Mouse (Mus musculus) heart, embryonic 13.5 days (tissue): ENCODE results near the gene Adamtsl1. TPM values are rescaled to one million over a fixed set of nuclear protein-coding genes. Genes with fewer than 3 reads are reported as not detected.
A peak's percentile ranks its signal among the peaks of the same experiment; 100 is the strongest.

ENCODE experiments used
- ATAC-seq: fragments of 200-750 bp; cut with Nextera tagmentation; 2 replicates; pipeline ENCODE4 v1.8.0; 2017; ENCODE audit warnings: moderate TSS enrichment; ENCODE audit not compliant: insufficient number of reproducible peaks, low FRiP score, low TSS enrichment; ENCODE audit errors: extremely low read depth
- H3K27ac ChIP-seq: fragments of 300-500 bp; sonication (generic); replicated peaks from 2 replicates; pipeline ENCODE4 v1.5.1; 2015; ENCODE audit warnings: moderate library complexity, mild to moderate bottlenecking, inconsistent platforms
- H3K27me3 ChIP-seq: fragments of 300-500 bp; sonication (generic); replicated peaks from 2 replicates; pipeline ENCODE4 v1.6.1; 2015; ENCODE audit warnings: mild to moderate bottlenecking, inconsistent platforms
- H3K36me3 ChIP-seq: fragments of 300-500 bp; sonication (generic); 2 replicates; pipeline ENCODE4 v1.6.1; 2015; ENCODE audit warnings: mild to moderate bottlenecking, inconsistent platforms
- H3K4me1 ChIP-seq: fragments of 300-500 bp; sonication (generic); 2 replicates; pipeline ENCODE4 v1.6.1; 2015; ENCODE audit warnings: inconsistent platforms
- H3K4me2 ChIP-seq: fragments of 300-500 bp; sonication (generic); 2 replicates; pipeline ENCODE4 v1.6.1; 2015; ENCODE audit warnings: inconsistent platforms, mild to moderate bottlenecking, moderate library complexity
- H3K4me3 ChIP-seq: fragments of 300-500 bp; sonication (generic); 2 replicates; pipeline ENCODE4 v1.5.1; 2015; ENCODE audit warnings: moderate library complexity, mild to moderate bottlenecking, inconsistent platforms
- H3K9ac ChIP-seq: fragments of 300-500 bp; sonication (generic); 2 replicates; pipeline ENCODE4 v1.6.1; 2015; ENCODE audit warnings: inconsistent platforms, mild to moderate bottlenecking, moderate library complexity
- H3K9me3 ChIP-seq: fragments of 300-500 bp; sonication (generic); 2 replicates; pipeline ENCODE4 v1.6.1; 2016; ENCODE audit warnings: inconsistent platforms
- whole genome bisulfite sequencing: fragments of 180-500 bp; shearing (Covaris S2); methylation state at CpG from one replicate; pipeline ENCODE4 v1.1.7; 2015; ENCODE audit warnings: mixed read lengths; 5-methylcytosine and 5-hydroxymethylcytosine counted together
- polyA plus RNA-seq: library from polyadenylated mRNA; unstranded; fragments of >200 nt; fragmentation: Nextera tagmentation; extraction: Ambion mirVana; gene quantifications from 2 replicates; pipeline ENCODE4 v1.2.1, GENCODE M21; 2015

Gene Adamtsl1
- polyA plus RNA-seq, 1 experiment from 2014 or later: 11.9 TPM

GRCm38 (mm10) chr4:85879376-85879775 lies 365.4 kb downstream of the Adamtsl1 start:
- Histone ChIP-seq H3K27me3 (no peaks in the 10 kb centered on the region), H3K9me3 (no peaks in the 10 kb centered on the region), H3K27ac (no peak overlapping the region), H3K4me2 (no peak overlapping the region), H3K9ac (no peak overlapping the region), H3K4me1 (no peaks in the 10 kb centered on the region), H3K36me3 (no peaks in the 10 kb centered on the region), H3K4me3 (no peak overlapping the region)
- ATAC-seq: no peak
- WGBS: 65% methylated on average over 6 of the region's 6 CpGs

GRCm38 (mm10) chr4:85881318-85881717 lies 367.3 kb downstream of the Adamtsl1 start:
- no peaks in the 10 kb centered on the region for H3K9me3 ChIP-seq
- no peaks in the 10 kb centered on the region for H3K4me1 ChIP-seq
- H3K27ac ChIP-seq: no peak overlapping the region
- no peak overlapping the region for H3K9ac ChIP-seq
- H3K4me3 ChIP-seq: no peak overlapping the region
- no peak for ATAC-seq
- 75% methylated on average over 4 of the region's 4 CpGs for WGBS
- no peaks in the 10 kb centered on the region for H3K27me3 ChIP-seq
- no peaks in the 10 kb centered on the region for H3K36me3 ChIP-seq
- H3K4me2 ChIP-seq: no peak overlapping the region

GRCm38 (mm10) chr4:85884031-85884430 lies 370.1 kb downstream of the Adamtsl1 start:
- WGBS: 48% methylated on average over 4 of the region's 4 CpGs
- no peak overlapping the region for H3K4me3 ChIP-seq
- ATAC-seq: no peak
- H3K36me3 ChIP-seq: no peaks in the 10 kb centered on the region
- H3K4me2 ChIP-seq: no peak overlapping the region
- no peak overlapping the region for H3K9ac ChIP-seq
- H3K27ac ChIP-seq: no peak overlapping the region
- H3K9me3 ChIP-seq: no peaks in the 10 kb centered on the region
- no peaks in the 10 kb centered on the region for H3K27me3 ChIP-seq
- H3K4me1 ChIP-seq: no peaks in the 10 kb centered on the region

GRCm38 (mm10) chr4:85889877-85890598 lies 376.1 kb downstream of the Adamtsl1 start:
- H3K9me3 ChIP-seq: no peaks in the 10 kb centered on the region
- no peaks in the 10 kb centered on the region for H3K36me3 ChIP-seq
- no peaks in the 10 kb centered on the region for H3K27me3 ChIP-seq
- no peaks in the 10 kb centered on the region for H3K4me1 ChIP-seq
- no peak overlapping the region for H3K27ac ChIP-seq
- H3K4me3 ChIP-seq: no peak overlapping the region
- H3K4me2 ChIP-seq: no peak overlapping the region
- no peak overlapping the region for H3K9ac ChIP-seq
- WGBS: 58% methylated on average over 2 of the region's 2 CpGs
- ATAC-seq: no peak

- WGBS: 48% methylated on average over 4 of the region's 4 CpGs
- ATAC-seq: no peak
These were observed 387.3 kb downstream of the Adamtsl1 start for GRCm38 (mm10) chr4:85901316-85901715.

GRCm38 (mm10) chr4:85904217-85904616 lies 390.2 kb downstream of the Adamtsl1 start:
- WGBS: 78% methylated on average over 5 of the region's 5 CpGs
- H3K27me3 ChIP-seq: no peaks in the 10 kb centered on the region

More at GRCm38 (mm10) chr4:85901316-85901715, 387.3 kb downstream of the Adamtsl1 start:
- H3K4me3 ChIP-seq: no peak overlapping the region
- no peak overlapping the region for H3K9ac ChIP-seq
- H3K27ac ChIP-seq: no peak overlapping the region
- no peaks in the 10 kb centered on the region for H3K9me3 ChIP-seq
- H3K36me3 ChIP-seq: no peaks in the 10 kb centered on the region
- H3K4me1 ChIP-seq: peaks cover 7% of the 10 kb centered on the region; the same call in 1 of the 2 replicates
- H3K4me2 ChIP-seq: no peak overlapping the region
- H3K27me3 ChIP-seq: no peaks in the 10 kb centered on the region

GRCm38 (mm10) chr4:85916034-85916433 lies 402.1 kb downstream of the Adamtsl1 start:
- 38% methylated on average over 2 of the region's 2 CpGs for WGBS
- Histone ChIP-seq H3K4me1 (peaks cover 15% of the 10 kb centered on the region), H3K9me3 (0 out of 2 replicates have a peak, but pooled peaks cover 3% of the 10 kb centered on the region), H3K4me2 (no peak overlapping the region), H3K36me3 (no peaks in the 10 kb centered on the region), H3K27ac (0 out of 2 replicates have a peak overlapping the region, but pooled peaks have one; percentile 39), H3K4me3 (no peak overlapping the region), H3K9ac (no peak overlapping the region), H3K27me3 (no peaks in the 10 kb centered on the region)
- ATAC-seq: no peak

More at GRCm38 (mm10) chr4:85904217-85904616, 390.2 kb downstream of the Adamtsl1 start:
- Histone ChIP-seq H3K4me3 (no peak overlapping the region), H3K27ac (no peak overlapping the region), H3K4me1 (peaks cover 3% of the 10 kb centered on the region; the same call in 1 of the 2 replicates), H3K4me2 (no peak overlapping the region), H3K9me3 (no peaks in the 10 kb centered on the region), H3K36me3 (no peaks in the 10 kb centered on the region), H3K9ac (no peak overlapping the region)
- ATAC-seq: no peak

GRCm38 (mm10) chr4:85918366-85918765 lies 404.4 kb downstream of the Adamtsl1 start:
- H3K4me1 ChIP-seq: peaks cover 15% of the 10 kb centered on the region
- H3K4me2 ChIP-seq: no peak overlapping the region
- no peak overlapping the region for H3K27ac ChIP-seq
- no peaks in the 10 kb centered on the region for H3K36me3 ChIP-seq
- no peak overlapping the region for H3K9ac ChIP-seq
- H3K27me3 ChIP-seq: no peaks in the 10 kb centered on the region
- H3K4me3 ChIP-seq: no peak overlapping the region
- H3K9me3 ChIP-seq: 0 out of 2 replicates have a peak, but pooled peaks cover 3% of the 10 kb centered on the region
- ATAC-seq: no peak
- 76% methylated on average over 4 of the region's 4 CpGs for WGBS

GRCm38 (mm10) chr4:85920474-85920873 lies 406.5 kb downstream of the Adamtsl1 start:
- no peak overlapping the region for H3K9ac ChIP-seq
- ATAC-seq: no peak
- H3K4me1 ChIP-seq: peaks cover 10% of the 10 kb centered on the region
- no peaks in the 10 kb centered on the region for H3K27me3 ChIP-seq
- no peak overlapping the region for H3K4me2 ChIP-seq
- H3K9me3 ChIP-seq: no peaks in the 10 kb centered on the region
- H3K36me3 ChIP-seq: no peaks in the 10 kb centered on the region
- H3K4me3 ChIP-seq: no peak overlapping the region
- H3K27ac ChIP-seq: no peak overlapping the region
- WGBS: 69% methylated on average over 3 of the region's 3 CpGs

- no peaks in the 10 kb centered on the region for H3K27me3 ChIP-seq
- no peaks in the 10 kb centered on the region for H3K9me3 ChIP-seq
- H3K4me3 ChIP-seq: no peak overlapping the region
- H3K27ac ChIP-seq: no peak overlapping the region
- H3K9ac ChIP-seq: no peak overlapping the region
- no peaks in the 10 kb centered on the region for H3K36me3 ChIP-seq
- no peak overlapping the region for H3K4me2 ChIP-seq
- no peaks in the 10 kb centered on the region for H3K4me1 ChIP-seq
- no peak for ATAC-seq
- 81% methylated on average over 4 of the region's 4 CpGs for WGBS
These were observed 408.8 kb downstream of the Adamtsl1 start for GRCm38 (mm10) chr4:85922741-85923140.

- no peaks in the 10 kb centered on the region for H3K36me3 ChIP-seq
- no peak overlapping the region for H3K4me3 ChIP-seq
- H3K27ac ChIP-seq: no peak overlapping the region
- H3K27me3 ChIP-seq: no peaks in the 10 kb centered on the region
- no peak for ATAC-seq
- H3K4me1 ChIP-seq: no peaks in the 10 kb centered on the region
- H3K9me3 ChIP-seq: no peaks in the 10 kb centered on the region
- H3K4me2 ChIP-seq: no peak overlapping the region
- no peak overlapping the region for H3K9ac ChIP-seq
These were observed 418.2 kb downstream of the Adamtsl1 start for GRCm38 (mm10) chr4:85932129-85932528.

GRCm38 (mm10) chr4:85939460-85939859 lies 425.5 kb downstream of the Adamtsl1 start:
- Histone ChIP-seq H3K4me3 (no peak overlapping the region), H3K36me3 (no peaks in the 10 kb centered on the region), H3K4me1 (no peaks in the 10 kb centered on the region), H3K27ac (no peak overlapping the region), H3K4me2 (no peak overlapping the region), H3K9ac (no peak overlapping the region), H3K27me3 (no peaks in the 10 kb centered on the region), H3K9me3 (no peaks in the 10 kb centered on the region)
- no peak for ATAC-seq
- 79% methylated on average over 5 of the region's 5 CpGs for WGBS
